Mouse (Mus musculus) lung, postnatal 0 days (tissue): ENCODE results near the gene Pbrm1. TPM values are rescaled to one million over a fixed set of nuclear protein-coding genes. Genes with fewer than 3 reads are reported as not detected.

Experiments
- ATAC-seq: fragments of 200-750 bp; cut with Nextera tagmentation; 2 replicates; pipeline ENCODE4 v1.8.0; 2017; ENCODE audit warnings: moderate library complexity
- DNase-seq: peaks from one replicate; pipeline ENCODE4 v3.0.0-alpha.2; 2016; ENCODE audit warnings: low spot score
- H3K27ac ChIP-seq: fragments of 300-500 bp; sonication (generic); 2 replicates; pipeline ENCODE4 v1.5.1; 2014; ENCODE audit warnings: antibody characterized with exemption, mild to moderate bottlenecking, low read length, mixed read lengths
- H3K27me3 ChIP-seq: fragments of 300-500 bp; sonication (generic); replicated peaks from 2 replicates; pipeline ENCODE4 v1.6.1; 2014; ENCODE audit warnings: low read length, mixed read lengths; ENCODE audit not compliant: insufficient read depth
- H3K36me3 ChIP-seq: fragments of 300-500 bp; sonication (generic); 2 replicates; pipeline ENCODE4 v1.6.1; 2014; ENCODE audit warnings: low read length, mixed read lengths; ENCODE audit not compliant: insufficient read depth
- H3K4me1 ChIP-seq: fragments of 300-500 bp; sonication (generic); 2 replicates; pipeline ENCODE4 v1.6.1; 2014; ENCODE audit warnings: antibody characterized with exemption, low read depth, low read length, mixed read lengths; ENCODE audit not compliant: insufficient read depth
- H3K4me2 ChIP-seq: fragments of 300-500 bp; sonication (generic); replicated peaks from 2 replicates; pipeline ENCODE4 v1.6.1; 2014; ENCODE audit warnings: low read depth, mild to moderate bottlenecking, low read length, moderate library complexity, mixed read lengths
- H3K4me3 ChIP-seq: fragments of 300-500 bp; sonication (generic); 2 replicates; pipeline ENCODE4 v1.5.1; 2014; ENCODE audit warnings: low read depth, low read length
- H3K9ac ChIP-seq: fragments of 300-500 bp; sonication (generic); replicated peaks from 2 replicates; pipeline ENCODE4 v1.6.1; 2014; ENCODE audit warnings: low read depth, mild to moderate bottlenecking
- H3K9me3 ChIP-seq: fragments of 300-500 bp; sonication (generic); 2 replicates; pipeline ENCODE4 v1.6.1; 2016; ENCODE audit warnings: low read length, mixed read lengths
- CTCF ChIP-seq: IDR thresholded peaks from 2 replicates; pipeline ENCODE4 v1.5.1; 2016; ENCODE audit warnings: antibody characterized with exemption, mild to moderate bottlenecking
- EP300 ChIP-seq: IDR thresholded peaks from 2 replicates; pipeline ENCODE4 v1.6.1; 2016; ENCODE audit warnings: antibody characterized with exemption, mild to moderate bottlenecking, control low read depth
- WGBS: fragments of 180-500 bp; shearing (Covaris S2); extraction: QIAGEN DNeasy Blood & Tissue Kit; methylation state at CpG from one replicate; pipeline ENCODE4 v1.1.7; 2014; 5-methylcytosine and 5-hydroxymethylcytosine counted together
- polyA plus RNA-seq: library from polyadenylated mRNA; unstranded; fragments of >200 nt; fragmentation: Nextera tagmentation; extraction: Ambion mirVana; gene quantifications from 2 replicates; pipeline ENCODE4 v1.2.1, GENCODE M21; 2015

The Pbrm1 gene
- polyA plus RNA-seq, result 59.8 and 73.1 TPM in 2 replicates

DNA sequence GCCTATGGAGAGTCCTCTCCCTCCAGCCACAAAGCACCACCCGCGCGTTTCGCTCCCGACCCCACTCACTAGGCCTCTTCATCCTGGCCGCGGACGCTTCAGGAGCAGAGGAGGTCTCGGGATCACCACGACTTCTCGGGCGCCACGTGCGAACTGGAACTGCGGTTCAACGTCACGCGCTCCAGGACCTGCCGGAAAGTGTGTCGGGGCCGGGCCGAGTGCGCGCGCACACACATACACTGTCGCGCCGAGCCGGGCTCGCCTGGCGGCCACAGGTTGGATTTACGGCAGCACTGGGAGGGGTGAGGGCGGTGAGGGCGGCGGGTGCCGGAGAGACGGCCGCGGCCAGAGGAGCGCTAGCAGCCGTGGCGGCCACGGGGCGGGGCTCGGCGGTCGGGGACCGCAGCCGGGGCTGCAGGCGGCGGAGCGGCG, at the start of gene Pbrm1, which contains the start of gene Gnl3:
Gene Pbrm1, plus strand, starts transcription at position 279 of the 432 bp plus-strand sequence.
Gene Gnl3, minus strand, starts transcription at position 293 of the 432 bp plus-strand sequence.
- Histone ChIP-seq H3K4me2 (peak within 1 kb of the TSS; percentile 70), H3K4me1 (no peaks in the 10 kb centered on the region; the same call in 1 of the 2 replicates), H3K9me3 (no peaks in the 10 kb centered on the region), H3K36me3 (peaks cover 7% of the 10 kb centered on the region; the same call in 1 of the 2 replicates), H3K27me3 (no peaks in the 10 kb centered on the region), H3K9ac (peak within 1 kb of the TSS; percentile 78), H3K4me3 (peak within 1 kb of the TSS; percentile 78), H3K27ac (peak within 1 kb of the TSS; percentile 98)
- TF ChIP-seq EP300 (no peak), CTCF (peak; percentile 66)
- 1% methylated on average over 30 of the region's 53 CpGs for WGBS
- peak; percentile 98 for DNase-seq
- ATAC-seq, result peak; percentile 96

DNA sequence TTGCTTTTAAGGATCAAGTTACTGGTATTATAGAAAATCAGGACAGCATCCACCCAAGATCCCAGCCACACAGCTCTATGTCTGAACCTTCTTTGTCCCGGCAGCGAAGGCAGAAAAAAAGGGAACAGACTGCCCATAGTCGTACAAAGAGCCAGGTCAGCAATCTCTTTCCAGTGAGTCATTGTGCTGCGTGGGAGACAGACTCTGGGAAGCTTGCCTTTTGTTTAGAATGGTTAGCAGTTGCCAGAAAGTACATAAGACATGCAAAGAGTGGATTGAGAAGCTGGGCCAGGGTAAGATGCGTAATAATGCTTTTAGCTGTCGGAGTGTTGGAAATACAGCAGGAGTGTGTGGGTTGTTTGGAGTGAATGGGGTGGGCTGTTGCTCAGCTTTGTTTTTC, 44.7 kb upstream of the Pbrm1 start:
- Histone ChIP-seq H3K9me3 (no peaks in the 10 kb centered on the region), H3K4me2 (no peak overlapping the region), H3K27ac (no peak overlapping the region), H3K27me3 (no peaks in the 10 kb centered on the region), H3K4me3 (no peak overlapping the region), H3K4me1 (no peaks in the 10 kb centered on the region), H3K9ac (no peak overlapping the region), H3K36me3 (no peaks in the 10 kb centered on the region)
- TF ChIP-seq EP300 (no peak), CTCF (no peak)
- WGBS, result 73% methylated on average over 6 of the region's 6 CpGs
- ATAC-seq, result peak; percentile 76
- peak; percentile 83 for DNase-seq

DNA sequence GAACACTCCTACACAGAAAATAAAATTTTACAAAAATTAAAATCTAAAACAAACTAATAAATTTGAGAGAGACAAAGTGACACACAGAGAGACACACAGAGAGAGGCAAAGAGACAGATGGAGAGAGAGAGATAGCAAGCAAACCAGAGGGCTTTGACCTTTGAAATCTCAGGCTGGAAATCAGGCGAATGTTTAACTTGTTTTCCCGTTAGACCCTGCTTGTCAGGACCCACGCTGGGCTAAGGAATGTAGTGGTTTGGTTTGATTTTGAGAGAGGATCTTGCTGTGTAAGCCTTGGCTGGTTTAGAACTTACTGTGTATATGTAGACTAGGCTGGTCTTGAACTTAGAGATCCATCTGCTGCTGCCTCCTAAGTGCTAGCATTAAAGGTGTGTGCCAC, 42.7 kb upstream of the Pbrm1 start:
- Histone ChIP-seq H3K36me3 (no peaks in the 10 kb centered on the region), H3K27ac (no peak overlapping the region), H3K9ac (no peak overlapping the region), H3K4me1 (no peaks in the 10 kb centered on the region), H3K27me3 (no peaks in the 10 kb centered on the region), H3K9me3 (no peaks in the 10 kb centered on the region), H3K4me2 (no peak overlapping the region), H3K4me3 (no peak overlapping the region)
- no peak for DNase-seq
- WGBS, result 64% methylated on average over 3 of the region's 3 CpGs
- TF ChIP-seq CTCF (no peak), EP300 (no peak)
- no peak for ATAC-seq

GRCm38 (mm10) chr14:30996417-30996816, 22.5 kb upstream of the Pbrm1 start:
- no peak overlapping the region for H3K4me3 ChIP-seq
- TF ChIP-seq EP300 (no peak), CTCF (no peak)
- H3K27me3 ChIP-seq, result no peaks in the 10 kb centered on the region

DNA sequence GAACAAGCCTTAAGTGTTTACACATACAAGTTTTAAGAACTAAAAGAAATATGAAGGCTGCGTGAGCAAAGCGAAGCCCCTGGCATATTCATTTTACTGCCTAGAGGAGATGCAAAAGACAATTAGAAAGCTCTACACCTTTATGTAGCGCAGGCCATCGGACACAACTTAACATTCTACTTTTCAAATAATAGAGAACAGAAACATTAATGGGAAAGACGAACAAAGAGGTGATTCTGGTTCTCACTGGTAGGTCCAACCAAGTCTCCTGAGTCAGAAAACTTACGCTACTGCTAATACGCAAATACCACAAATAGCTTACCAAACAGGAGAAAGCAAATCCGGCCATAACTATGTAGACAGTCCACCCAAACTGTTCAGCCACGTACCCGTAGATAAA, 18.6 kb upstream of the Pbrm1 start:
- no peaks in the 10 kb centered on the region for H3K9me3 ChIP-seq
- peak overlapping the region; percentile 89 for H3K9ac ChIP-seq
- no peak overlapping the region for H3K27ac ChIP-seq
- H3K4me3 ChIP-seq, result peak overlapping the region; percentile 98
- H3K27me3 ChIP-seq, result no peaks in the 10 kb centered on the region
- peak overlapping the region; percentile 67 for H3K4me2 ChIP-seq
- WGBS, result 48% methylated on average over 10 of the region's 10 CpGs
- H3K36me3 ChIP-seq, result no peaks in the 10 kb centered on the region
- TF ChIP-seq CTCF, result no peak
- TF ChIP-seq EP300, result no peak
- H3K4me1 ChIP-seq, result peaks cover 6% of the 10 kb centered on the region; the same call in 1 of the 2 replicates
- DNase-seq, result no peak
- ATAC-seq, result no peak

More at GRCm38 (mm10) chr14:30996417-30996816, 22.5 kb upstream of the Pbrm1 start:
- Histone ChIP-seq H3K27ac (no peak overlapping the region), H3K4me1 (no peaks in the 10 kb centered on the region; the same call in 1 of the 2 replicates), H3K4me2 (no peak overlapping the region), H3K36me3 (no peaks in the 10 kb centered on the region), H3K9ac (no peak overlapping the region), H3K9me3 (no peaks in the 10 kb centered on the region)
- ATAC-seq (no peak), DNase-seq (no peak)

- DNase-seq (peak; percentile 16), ATAC-seq (peak; percentile 8; the same call in 1 of the 2 replicates)
- Histone ChIP-seq H3K9me3 (no peaks in the 10 kb centered on the region), H3K27ac (peak overlapping the region; percentile 95), H3K4me1 (peaks cover 6% of the 10 kb centered on the region; the same call in 1 of the 2 replicates), H3K9ac (peak overlapping the region; percentile 89), H3K27me3 (no peaks in the 10 kb centered on the region), H3K4me3 (peak overlapping the region; percentile 98), H3K4me2 (peak overlapping the region; percentile 67), H3K36me3 (no peaks in the 10 kb centered on the region)
- TF ChIP-seq CTCF, result peak; percentile 35; the same call in 1 of the 2 replicates
- no peak for TF ChIP-seq EP300
- WGBS, result 0% methylated on average over 21 of the region's 21 CpGs
Observed at GRCm38 (mm10) chr14:31000816-31001306, 18.1 kb upstream of the Pbrm1 start.
